ENCODE assay signal across 11 mouse cellular contexts in the genomic region with DNA sequence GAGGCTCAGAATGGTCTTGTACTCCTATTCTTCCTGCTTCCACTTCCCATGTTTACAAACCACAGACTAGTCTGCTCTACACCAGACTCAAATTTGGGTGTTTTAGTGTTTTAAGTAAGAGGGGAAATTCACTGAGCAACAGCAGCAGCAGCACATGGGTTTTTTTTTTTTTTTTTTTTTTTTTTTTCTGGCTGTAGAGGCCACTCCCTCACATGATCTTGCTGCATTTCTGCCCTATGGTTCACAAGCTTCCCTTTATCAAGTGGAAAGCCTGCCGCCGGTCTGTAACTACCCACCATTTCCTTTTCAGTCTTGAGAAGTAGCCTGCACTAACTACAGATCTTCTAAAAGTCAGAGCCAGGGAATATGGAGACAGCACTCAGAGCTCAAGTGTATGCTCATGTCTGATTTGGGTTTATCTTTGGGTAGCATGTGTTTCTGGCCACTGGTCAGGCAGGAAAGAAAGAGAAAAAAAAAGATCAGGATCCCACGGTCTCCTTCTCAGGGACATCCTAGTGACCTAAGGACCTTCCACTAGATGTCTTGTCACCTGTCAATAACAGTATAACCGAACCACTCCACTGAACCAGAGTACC. TPM values are rescaled to one million over a fixed set of nuclear protein-coding genes. Genes with fewer than 3 reads are reported as not detected.
DNase-seq lines count a peak whose midpoint lies in the region; ATAC-seq and TF ChIP-seq lines count a peak whose summit lies in the region.
"Had no signal": no experiment of that assay in that cellular context is flagged by ENCODE, and none has a peak within 500 bp of the region (broad histone marks: within the 10 kb centered on the region; RNA-seq: fewer than 3 reads in every experiment).

No protein-coding gene starts in this region.

- no peaks in the 10 kb centered on the region for H3K9me3 ChIP-seq in lung, postnatal 0 days (ENCODE audit: low read length)
- H3K9me3 ChIP-seq in stomach, embryonic 16.5 days (replicated peaks; ENCODE audit: control insufficient read depth, low read length): peaks cover 3% of the 10 kb centered on the region; the same call in 1 of the 2 replicates
- H3K9me3 ChIP-seq: forebrain, embryonic 13.5 days; hindbrain, embryonic 13.5 days had no signal

- no peaks in the 10 kb centered on the region for H3K27me3 ChIP-seq in lung, postnatal 0 days (replicated peaks; ENCODE audit: insufficient read depth, low read length)
- H3K27me3 ChIP-seq in stomach, embryonic 16.5 days (ENCODE audit: control insufficient read depth, insufficient read depth, low read length): no peaks in the 10 kb centered on the region
- H3K27me3 ChIP-seq: forebrain, embryonic 13.5 days had no signal

- peak; percentile 24 for DNase-seq in lung, postnatal 0 days (ENCODE audit: low spot score)
- DNase-seq in lung, postnatal 36 days: no peak
- DNase-seq in liver: peak; percentile 59
- DNase-seq in left cerebral cortex, adult 2 months (ENCODE audit: extremely low spot score in 1 of 2, low spot score in 2 of 2): no peak
- DNase-seq in cerebellum, adult 11 months: no peak
- DNase-seq: cerebellum, adult 18-20 months; right cerebral cortex, postnatal 25 days had no signal

- H3K4me2 ChIP-seq in lung, postnatal 0 days (replicated peaks; ENCODE audit: low read depth, low read length): no peak overlapping the region
- H3K4me2 ChIP-seq in stomach, embryonic 16.5 days (ENCODE audit: low read depth, low read length): no peak overlapping the region
- H3K4me2 ChIP-seq: forebrain, embryonic 13.5 days; hindbrain, embryonic 13.5 days had no signal

- ATAC-seq in lung, postnatal 0 days: no peak
- peak; percentile 85 for ATAC-seq in common myeloid progenitor, adult 5-6 weeks (replicated peaks; ENCODE audit: low read depth, poor library complexity, severe bottlenecking)
- no peak for ATAC-seq in stomach, embryonic 16.5 days (ENCODE audit: insufficient read depth, low FRiP score)
- ATAC-seq: forebrain, embryonic 13.5 days had no signal

- no peaks in the 10 kb centered on the region for H3K4me1 ChIP-seq in lung, postnatal 0 days (ENCODE audit: insufficient read depth, low read depth, low read length)
- H3K4me1 ChIP-seq in stomach, embryonic 16.5 days (ENCODE audit: control insufficient read depth, insufficient read depth, low read length): peaks cover 25% of the 10 kb centered on the region

- H3K9ac ChIP-seq in lung, postnatal 0 days (replicated peaks; ENCODE audit: low read depth): no peak overlapping the region
- H3K9ac ChIP-seq in stomach, embryonic 16.5 days (ENCODE audit: low read length): no peak overlapping the region
- H3K9ac ChIP-seq: forebrain, embryonic 13.5 days; hindbrain, embryonic 13.5 days had no signal

- H3K27ac ChIP-seq in lung, postnatal 0 days (ENCODE audit: low read length): no peak overlapping the region
- H3K27ac ChIP-seq in stomach, embryonic 16.5 days (ENCODE audit: low read length): peak overlapping the region; percentile 68; the same call in 1 of the 2 replicates
- no peak overlapping the region for H3K27ac ChIP-seq in left cerebral cortex, adult 2 months
- H3K27ac ChIP-seq: forebrain, embryonic 13.5 days; hindbrain, embryonic 13.5 days had no signal

- 33% methylated on average over 4 of the region's 4 CpGs for WGBS in lung, postnatal 0 days
- WGBS in stomach, embryonic 16.5 days: 37% methylated on average over 4 of the region's 4 CpGs

- no peak for TF ChIP-seq CTCF in lung, postnatal 0 days (IDR thresholded peaks at IDR 0.05)
- no peak for TF ChIP-seq CTCF in left cerebral cortex, adult 2 months (IDR thresholded peaks at IDR 0.05)

- H3K36me3 ChIP-seq in lung, postnatal 0 days (ENCODE audit: insufficient read depth, low read length): no peaks in the 10 kb centered on the region
- no peaks in the 10 kb centered on the region for H3K36me3 ChIP-seq in stomach, embryonic 16.5 days (ENCODE audit: control insufficient read depth, insufficient read depth, low read length)
- H3K36me3 ChIP-seq: hindbrain, embryonic 13.5 days had no signal

- TF ChIP-seq EP300 in lung, postnatal 0 days (IDR thresholded peaks at IDR 0.05): no peak

- intact Hi-C loops in left cerebral cortex, adult 2 months (cut with DNase I): no loop called here

- H3K4me3 ChIP-seq in lung, postnatal 0 days (ENCODE audit: low read depth, low read length): no peak overlapping the region
- H3K4me3 ChIP-seq in stomach, embryonic 16.5 days (replicated peaks; ENCODE audit: low read length): no peak overlapping the region
- H3K4me3 ChIP-seq in left cerebral cortex, adult 2 months: no peak overlapping the region
- H3K4me3 ChIP-seq: forebrain, embryonic 13.5 days; hindbrain, embryonic 13.5 days had no signal

RNA-seq across cellular contexts. Expression of a gene that starts 11.4 kb away (rescaled TPM):
- polyA plus RNA-seq in lung, postnatal 0 days (2015; fragmentation: Nextera tagmentation; extraction: Ambion mirVana): 12.4 and 17.6 TPM in 2 replicates
- not detected in 2 replicates for total RNA-seq in common myeloid progenitor, adult 5-6 weeks (2017)
- 48.7 and 49.1 TPM in 2 replicates for polyA plus RNA-seq in stomach, embryonic 16.5 days (2015; fragmentation: Nextera tagmentation; extraction: Ambion mirVana)
- total RNA-seq in left cerebral cortex, adult 2 months (2021): 1 to 10 TPM; 3.6 to 5.8 TPM

Comparison
In these comparisons a context has a peak if more than half of its experiments do, and no peak if none do; other contexts are left out.
1. DNase-seq: peak in lung, postnatal 0 days (single experiment) and liver (single experiment); none in lung, postnatal 36 days (single experiment), left cerebral cortex, adult 2 months (0 of 2) and cerebellum, adult 11 months (single experiment).